Mouse (Mus musculus) heart, embryonic 16.5 days (tissue): Measurements from ENCODE around the gene Agbl4. TPM values are rescaled to one million over a fixed set of nuclear protein-coding genes. Genes with fewer than 3 reads are reported as not detected.

Experiments used
- ATAC-seq: fragments of 200-750 bp; cut with Nextera tagmentation; replicated peaks from 2 replicates; pipeline ENCODE4 v1.8.0; 2017; ENCODE audit warnings: moderate number of reproducible peaks; ENCODE audit not compliant: insufficient read depth, low FRiP score; ENCODE audit errors: extremely low read depth
- H3K27ac ChIP-seq: fragments of 300-500 bp; sonication (generic); 2 replicates; pipeline ENCODE4 v1.5.1; 2014; ENCODE audit warnings: mild to moderate bottlenecking, low read length, control low read depth, moderate library complexity
- H3K27me3 ChIP-seq: fragments of 300-500 bp; sonication (generic); 2 replicates; pipeline ENCODE4 v1.6.1; 2014; ENCODE audit warnings: low read length, mixed read lengths; ENCODE audit not compliant: control insufficient read depth, insufficient read depth
- H3K36me3 ChIP-seq: fragments of 300-500 bp; sonication (generic); 2 replicates; pipeline ENCODE4 v1.6.1; 2014; ENCODE audit not compliant: control insufficient read depth, insufficient read depth
- H3K4me1 ChIP-seq: fragments of 300-500 bp; sonication (generic); 2 replicates; pipeline ENCODE4 v1.6.1; 2014; ENCODE audit warnings: low read length, mixed read lengths; ENCODE audit not compliant: control insufficient read depth, insufficient read depth
- H3K4me2 ChIP-seq: fragments of 300-500 bp; sonication (generic); 2 replicates; pipeline ENCODE4 v1.6.1; 2014; ENCODE audit warnings: low read depth, mild to moderate bottlenecking, control low read depth, low read length
- H3K4me3 ChIP-seq: fragments of 300-500 bp; sonication (generic); 2 replicates; pipeline ENCODE4 v1.5.1; 2014; ENCODE audit warnings: mild to moderate bottlenecking, control low read depth, low read length
- H3K9ac ChIP-seq: fragments of 300-500 bp; sonication (generic); 2 replicates; pipeline ENCODE4 v1.6.1; 2014; ENCODE audit warnings: low read length, control low read depth
- H3K9me3 ChIP-seq: fragments of 300-500 bp; sonication (generic); replicated peaks from 2 replicates; pipeline ENCODE4 v1.6.1; 2016; ENCODE audit warnings: low read length; ENCODE audit not compliant: control insufficient read depth
- WGBS: fragments of 180-500 bp; shearing (Covaris S2); extraction: QIAGEN DNeasy Blood & Tissue Kit; methylation state at CpG from one replicate; pipeline ENCODE4 v1.1.7; 2014; 5-methylcytosine and 5-hydroxymethylcytosine counted together
- polyA plus RNA-seq: library from polyadenylated mRNA; unstranded; fragments of >200 nt; fragmentation: Nextera tagmentation; extraction: Ambion mirVana; gene quantifications from 2 replicates; pipeline ENCODE4 v1.2.1, GENCODE M21; 2015

Gene Agbl4
- polyA plus RNA-seq, 1 experiment from 2014 or later, result 0.97 TPM

DNA sequence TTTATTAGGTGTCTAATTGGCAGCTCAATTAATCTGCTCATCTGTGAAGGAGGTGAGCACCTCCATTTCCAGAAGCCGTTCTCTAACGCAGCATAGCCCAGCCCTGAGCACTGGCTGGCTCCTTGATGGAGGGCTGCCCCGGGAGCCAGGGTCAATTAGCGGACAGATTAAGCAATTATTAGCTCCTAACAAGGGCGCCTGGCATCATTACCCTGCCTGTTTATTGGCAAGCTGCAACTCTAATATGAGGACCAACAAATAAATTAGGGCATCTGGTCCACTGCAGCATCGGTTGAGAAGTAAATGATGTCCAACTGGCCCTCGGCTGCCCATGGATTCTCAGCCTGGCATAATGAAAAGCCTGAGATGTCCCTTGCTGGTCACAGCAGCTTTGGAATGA is 1148.5 kb downstream of the Agbl4 start:
- no peaks in the 10 kb centered on the region for H3K4me1 ChIP-seq
- no peak overlapping the region for H3K9ac ChIP-seq
- ATAC-seq, result no peak
- H3K4me2 ChIP-seq, result no peak overlapping the region
- H3K27ac ChIP-seq, result no peak overlapping the region
- no peaks in the 10 kb centered on the region for H3K36me3 ChIP-seq
- WGBS, result 83% methylated on average over 7 of the region's 7 CpGs
- H3K27me3 ChIP-seq, result no peaks in the 10 kb centered on the region
- no peak overlapping the region for H3K4me3 ChIP-seq
- no peaks in the 10 kb centered on the region for H3K9me3 ChIP-seq

DNA sequence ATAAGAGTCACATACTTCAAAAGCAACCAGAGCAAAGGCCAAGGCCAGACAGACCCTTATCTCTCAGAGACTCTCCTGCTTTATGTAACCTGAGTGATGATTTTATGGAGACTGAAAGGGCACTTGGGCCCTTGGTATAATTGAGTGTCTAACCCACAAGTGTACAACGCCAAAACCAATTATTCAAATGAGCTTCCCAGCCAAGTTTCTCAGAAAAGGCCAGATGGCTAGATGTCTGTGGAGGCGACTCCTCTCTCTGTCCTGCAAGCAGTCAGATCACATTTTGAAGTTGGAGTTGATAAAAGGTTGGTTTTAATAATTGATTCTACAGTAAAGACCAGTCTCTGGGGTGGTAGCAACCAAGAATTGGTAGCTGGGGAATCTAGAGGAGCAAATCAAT is 1158.0 kb downstream of the Agbl4 start:
- Histone ChIP-seq H3K27ac (no peak overlapping the region), H3K27me3 (no peaks in the 10 kb centered on the region), H3K4me3 (no peak overlapping the region), H3K4me2 (no peak overlapping the region), H3K9ac (no peak overlapping the region), H3K36me3 (no peaks in the 10 kb centered on the region), H3K9me3 (no peaks in the 10 kb centered on the region), H3K4me1 (peaks cover 2% of the 10 kb centered on the region)
- 54% methylated on average over 2 of the region's 2 CpGs for WGBS
- no peak for ATAC-seq

DNA sequence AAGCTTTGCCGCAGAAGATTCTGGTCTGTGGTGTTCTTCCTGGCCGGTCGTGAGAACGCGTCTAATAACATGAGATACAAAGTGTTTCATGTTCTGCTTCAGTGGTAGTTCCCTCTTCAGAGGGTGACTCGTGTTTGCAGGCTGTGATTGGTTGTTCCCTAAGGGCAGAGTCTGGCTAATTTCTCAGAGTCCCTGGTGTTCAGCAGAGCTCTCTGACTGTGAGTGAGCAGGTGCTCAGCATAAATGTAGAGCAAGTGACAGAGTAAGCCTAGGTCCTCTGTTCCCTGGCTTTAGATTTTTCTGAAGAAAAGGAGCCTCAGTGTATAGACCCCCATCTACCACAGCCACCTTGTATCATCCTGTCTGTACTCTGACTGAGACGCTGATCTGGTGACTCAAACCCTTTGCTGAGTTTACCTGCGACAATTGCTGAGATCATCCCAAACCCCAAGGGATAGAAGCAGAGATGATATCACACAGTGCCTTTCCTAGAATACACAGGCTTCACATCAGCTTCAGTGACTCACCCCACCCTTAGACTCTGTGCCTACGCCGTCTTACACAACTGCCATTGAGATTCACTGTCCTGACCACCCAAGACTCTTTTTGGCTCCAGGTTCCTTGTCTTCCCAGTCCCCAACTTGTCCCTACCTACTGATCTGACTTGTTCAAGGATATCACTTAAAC is 1179.8 kb downstream of the Agbl4 start:
- Histone ChIP-seq H3K4me1 (no peaks in the 10 kb centered on the region), H3K36me3 (no peaks in the 10 kb centered on the region), H3K9ac (no peak overlapping the region), H3K27me3 (no peaks in the 10 kb centered on the region), H3K4me3 (no peak overlapping the region), H3K4me2 (no peak overlapping the region), H3K9me3 (no peaks in the 10 kb centered on the region), H3K27ac (no peak overlapping the region)
- WGBS, result 81% methylated on average over 10 of the region's 10 CpGs
- no peak for ATAC-seq

DNA sequence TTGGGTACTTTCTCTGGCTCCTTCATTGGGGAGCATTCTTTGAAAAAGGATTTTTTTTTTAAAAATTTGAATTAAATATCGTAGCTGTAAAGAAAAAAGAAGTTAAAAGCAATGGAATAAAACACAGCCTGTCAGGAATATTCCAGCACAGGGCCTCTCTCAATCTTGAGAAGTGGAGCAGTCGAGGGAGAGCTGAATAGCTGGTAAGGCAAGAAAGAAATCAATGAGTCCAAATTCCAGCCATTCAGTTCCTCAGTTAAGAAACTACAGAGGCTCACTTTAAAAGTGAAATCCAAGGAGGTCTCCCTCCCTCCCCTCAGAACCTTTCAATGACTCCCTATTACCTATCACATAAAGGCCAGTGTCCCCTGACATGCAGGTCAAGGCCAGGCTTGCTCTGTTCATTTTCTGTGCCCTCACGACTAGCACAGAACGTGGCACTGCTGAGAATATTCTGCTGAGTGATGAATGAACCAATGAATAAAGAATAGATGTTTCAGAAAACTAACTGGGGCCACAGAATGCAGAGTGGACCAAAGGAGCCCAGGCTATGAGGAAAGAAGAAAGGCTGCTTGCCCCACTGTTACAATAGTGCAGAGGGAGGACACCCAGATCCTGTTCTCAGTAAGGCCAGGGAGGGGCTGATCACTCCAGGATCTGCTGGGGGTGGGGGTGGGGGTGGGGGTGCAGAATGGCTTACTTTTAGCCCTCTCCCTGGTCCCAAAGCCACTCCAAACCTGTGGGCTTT is 1181.8 kb downstream of the Agbl4 start:
- ATAC-seq, result no peak
- Histone ChIP-seq H3K9me3 (no peaks in the 10 kb centered on the region), H3K9ac (no peak overlapping the region), H3K4me2 (no peak overlapping the region), H3K27ac (no peak overlapping the region), H3K36me3 (no peaks in the 10 kb centered on the region), H3K4me1 (peaks cover 4% of the 10 kb centered on the region; the same call in 1 of the 2 replicates), H3K4me3 (no peak overlapping the region), H3K27me3 (no peaks in the 10 kb centered on the region)
- WGBS, result 59% methylated on average over 4 of the region's 4 CpGs

DNA sequence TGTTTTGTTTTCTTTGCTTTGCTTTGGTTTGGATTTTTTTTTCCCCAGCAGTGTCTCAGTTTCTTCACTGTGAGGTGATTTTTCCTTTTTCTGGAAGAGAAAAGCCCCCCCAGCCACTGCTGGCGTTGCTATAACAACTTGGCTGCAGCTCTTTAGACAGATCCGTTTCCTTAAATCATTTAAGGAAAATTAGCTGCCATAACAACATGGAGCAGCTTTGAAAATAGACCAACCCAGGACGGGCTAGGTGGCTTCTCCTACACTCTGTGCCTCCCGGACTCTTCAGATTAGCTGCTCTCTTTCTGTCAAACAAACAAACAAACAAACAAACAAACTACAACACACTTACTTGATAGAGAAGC is 1182.4 kb downstream of the Agbl4 start:
- ATAC-seq, result no peak
- Histone ChIP-seq H3K4me3 (no peak overlapping the region), H3K27ac (no peak overlapping the region), H3K9me3 (no peaks in the 10 kb centered on the region), H3K36me3 (no peaks in the 10 kb centered on the region), H3K27me3 (no peaks in the 10 kb centered on the region), H3K4me2 (no peak overlapping the region), H3K9ac (no peak overlapping the region), H3K4me1 (peaks cover 4% of the 10 kb centered on the region; the same call in 1 of the 2 replicates)
- WGBS, result 38% methylated on average over 4 of the region's 4 CpGs

DNA sequence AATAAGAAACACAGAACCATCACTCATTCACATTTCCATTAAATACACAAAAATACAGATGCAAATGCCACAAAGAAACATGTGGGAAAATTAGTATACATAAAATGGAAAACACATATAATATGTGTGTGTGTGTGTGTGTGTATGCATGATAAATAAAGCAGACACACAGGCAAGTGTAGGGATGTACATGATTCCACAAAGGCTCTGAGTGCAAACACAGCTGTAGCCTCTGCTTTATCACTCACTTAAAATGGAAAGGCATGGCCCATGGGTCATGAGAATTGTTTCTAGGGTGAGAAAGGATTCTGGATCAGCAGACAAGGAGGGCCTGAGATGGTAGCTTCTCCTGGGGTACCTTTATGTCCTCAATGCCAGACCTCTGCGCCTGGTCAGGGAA is 1182.8 kb downstream of the Agbl4 start:
- WGBS, result 94% methylated on average over 1 of the region's 1 CpGs
- no peak for ATAC-seq
- no peak overlapping the region for H3K4me3 ChIP-seq
- no peaks in the 10 kb centered on the region for H3K9me3 ChIP-seq
- peaks cover 4% of the 10 kb centered on the region; the same call in 1 of the 2 replicates for H3K4me1 ChIP-seq
- no peaks in the 10 kb centered on the region for H3K27me3 ChIP-seq
- no peak overlapping the region for H3K9ac ChIP-seq
- no peak overlapping the region for H3K4me2 ChIP-seq
- no peaks in the 10 kb centered on the region for H3K36me3 ChIP-seq
- no peak overlapping the region for H3K27ac ChIP-seq

DNA sequence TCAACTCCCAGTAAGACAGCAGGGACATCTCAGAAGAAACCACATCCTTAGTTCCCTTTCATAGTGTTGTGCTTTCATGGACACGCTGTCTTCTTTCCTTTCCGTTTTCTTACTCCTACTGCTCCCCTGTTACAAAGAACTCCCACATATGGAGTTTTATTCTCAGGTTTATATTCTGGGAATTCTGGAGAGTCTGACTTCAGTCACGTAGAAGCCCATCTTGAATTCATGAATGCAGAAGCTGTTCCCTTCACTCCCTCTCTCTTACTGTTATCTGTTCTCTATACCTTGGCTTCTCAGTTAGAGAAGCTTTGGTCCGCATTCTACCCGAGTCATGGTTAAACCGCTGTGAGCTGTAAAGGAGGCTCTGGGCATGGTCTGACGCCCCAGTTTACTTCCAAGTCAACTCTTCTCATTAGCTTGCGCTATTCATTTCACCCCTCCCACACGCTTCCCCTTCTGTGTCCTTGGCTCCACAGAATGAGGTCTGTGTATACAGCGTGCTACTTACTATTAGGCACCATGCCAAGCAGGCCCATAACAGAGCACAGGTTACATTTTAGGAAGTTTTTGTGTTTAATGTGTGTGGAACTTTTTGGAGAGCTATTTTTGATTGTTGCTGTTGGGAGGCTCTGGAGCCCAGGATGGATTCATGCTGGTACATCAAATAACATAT is 1186.2 kb downstream of the Agbl4 start:
- H3K9me3 ChIP-seq, result no peaks in the 10 kb centered on the region

DNA sequence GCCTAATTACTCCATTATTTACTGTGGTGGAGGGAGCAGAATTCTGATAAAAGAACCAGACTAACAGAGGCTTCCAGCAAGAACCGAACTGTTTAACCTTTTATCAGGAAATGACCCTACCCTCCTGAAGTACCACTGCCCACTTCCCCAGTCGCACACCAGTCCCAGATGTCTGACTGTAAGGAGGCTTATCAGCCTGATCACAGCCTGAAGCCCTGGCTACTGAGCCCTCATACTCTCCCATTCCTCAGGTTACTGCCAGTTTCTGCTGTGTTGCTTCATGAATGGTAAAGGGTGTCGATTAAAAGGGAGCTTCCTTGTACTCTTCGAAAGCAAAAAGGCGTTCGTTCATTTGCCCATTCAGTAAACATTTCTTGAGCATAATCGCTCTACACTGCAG is 1186.8 kb downstream of the Agbl4 start:
- H3K36me3 ChIP-seq, result no peaks in the 10 kb centered on the region
- no peaks in the 10 kb centered on the region for H3K9me3 ChIP-seq
- 72% methylated on average over 7 of the region's 7 CpGs for WGBS
- no peak overlapping the region for H3K9ac ChIP-seq
- peaks cover 4% of the 10 kb centered on the region; the same call in 1 of the 2 replicates for H3K4me1 ChIP-seq
- H3K27me3 ChIP-seq, result no peaks in the 10 kb centered on the region
- H3K4me2 ChIP-seq, result no peak overlapping the region
- ATAC-seq, result no peak
- no peak overlapping the region for H3K4me3 ChIP-seq
- no peak overlapping the region for H3K27ac ChIP-seq

More for the DNA sequence above, 1186.2 kb downstream of the Agbl4 start:
- Histone ChIP-seq H3K4me2 (no peak overlapping the region), H3K4me3 (no peak overlapping the region), H3K9ac (no peak overlapping the region), H3K27me3 (no peaks in the 10 kb centered on the region), H3K4me1 (peaks cover 4% of the 10 kb centered on the region; the same call in 1 of the 2 replicates), H3K36me3 (no peaks in the 10 kb centered on the region), H3K27ac (no peak overlapping the region)
- no peak for ATAC-seq
- 62% methylated on average over 10 of the region's 10 CpGs for WGBS

DNA sequence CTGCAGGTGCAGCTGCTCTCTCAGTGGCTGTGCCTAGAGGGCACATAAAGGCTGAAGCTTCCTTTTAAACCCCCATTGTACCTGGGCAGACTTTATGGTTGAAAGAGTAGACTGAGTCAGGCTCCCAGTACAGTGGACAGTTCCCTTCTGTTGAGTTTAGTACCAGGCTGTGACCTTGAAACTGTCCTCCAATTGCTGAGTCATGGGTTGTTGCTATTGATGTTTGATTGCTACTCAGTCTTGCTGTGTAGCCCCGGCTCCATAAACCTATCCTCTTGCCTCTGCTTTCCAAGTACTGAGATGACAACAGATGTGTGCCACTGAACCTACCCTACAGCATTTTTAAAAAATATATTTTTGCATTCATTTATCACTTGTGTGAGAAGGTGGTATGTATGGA is 1190.8 kb downstream of the Agbl4 start:
- Histone ChIP-seq H3K27ac (no peak overlapping the region), H3K36me3 (no peaks in the 10 kb centered on the region), H3K4me1 (peaks cover 4% of the 10 kb centered on the region; the same call in 1 of the 2 replicates), H3K4me2 (no peak overlapping the region), H3K4me3 (no peak overlapping the region), H3K27me3 (no peaks in the 10 kb centered on the region), H3K9ac (no peak overlapping the region), H3K9me3 (no peaks in the 10 kb centered on the region)
- ATAC-seq, result no peak
- 75% methylated on average over 1 of the region's 1 CpGs for WGBS
